ENCODE assay signal across 36 mouse cellular contexts in genomic region chr5:5511401-5511800, GRCm38 (mm10). TPM values are rescaled to one million over a fixed set of nuclear protein-coding genes. Genes with fewer than 3 reads are reported as not detected.
"Had no signal": no experiment of that assay in that cellular context is flagged by ENCODE, and none has a peak within 500 bp of the region (broad histone marks: within the 10 kb centered on the region; RNA-seq: fewer than 3 reads in every experiment).

No protein-coding gene starts in this region.

- H3K27ac ChIP-seq: gastrocnemius, adult 2 months; hindbrain, embryonic 12.5 days; hindbrain, embryonic 14.5 days; intestine, embryonic 15.5 days; layer of hippocampus, adult 2 months; left cerebral cortex, adult 2 months; limb, embryonic 13.5 days; limb, embryonic 15.5 days; liver, embryonic 12.5 days had no signal

- H3K4me2 ChIP-seq: heart, embryonic 11.5 days; hindbrain, embryonic 12.5 days; hindbrain, embryonic 14.5 days; intestine, embryonic 15.5 days; limb, embryonic 13.5 days; limb, embryonic 15.5 days; liver, embryonic 12.5 days had no signal

- H3K4me1 ChIP-seq: intestine, embryonic 15.5 days; limb, embryonic 13.5 days; limb, embryonic 15.5 days had no signal

- H3K9me3 ChIP-seq: hindbrain, embryonic 10.5 days; hindbrain, embryonic 12.5 days; intestine, embryonic 15.5 days; limb, embryonic 13.5 days; limb, embryonic 15.5 days; liver, embryonic 12.5 days had no signal

- H3K4me3 ChIP-seq: gastrocnemius, adult 2 months; hindbrain, embryonic 10.5 days; hindbrain, embryonic 12.5 days; intestine, embryonic 15.5 days; layer of hippocampus, adult 2 months; limb, embryonic 13.5 days; limb, embryonic 15.5 days; liver, embryonic 12.5 days had no signal

- H3K27me3 ChIP-seq: hindbrain, embryonic 12.5 days; intestine, embryonic 15.5 days; limb, embryonic 13.5 days; limb, embryonic 15.5 days; liver, embryonic 12.5 days had no signal

- DNase-seq: gastrocnemius, adult 2 months; gastrocnemius, postnatal 10 days; gastrocnemius, postnatal 25 days; heart, adult 18-20 months; heart, postnatal 10 days; heart, postnatal 4 days; kidney, adult 18-20 months; kidney, adult 8-10 months; kidney, postnatal 10 days; kidney, postnatal 25 days; kidney, postnatal 4 days had no signal

- H3K9ac ChIP-seq: hindbrain, embryonic 12.5 days; hindbrain, embryonic 14.5 days; intestine, embryonic 15.5 days; limb, embryonic 13.5 days; limb, embryonic 15.5 days; liver, embryonic 12.5 days had no signal

RNA-seq across cellular contexts. Expression of gene 1700015F17Rik, which starts 32.5 kb away (rescaled TPM):
- total RNA-seq: gastrocnemius, adult 2 months; gastrocnemius, postnatal 10 days; gastrocnemius, postnatal 25 days; gastrocnemius, postnatal 4 days; granulocyte monocyte progenitor cell, adult 5-6 weeks; heart, adult 18-20 months; heart, adult 8-10 months; heart, postnatal 10 days; heart, postnatal 25 days; heart, postnatal 4 days; layer of hippocampus, adult 2 months; layer of hippocampus, postnatal 10 days; layer of hippocampus, postnatal 25 days; liver, adult 2 months had no signal
- polyA plus RNA-seq: heart, embryonic 11.5 days; heart, embryonic 14.5 days; heart, embryonic 16.5 days; hindbrain, embryonic 12.5 days; hindbrain, embryonic 14.5 days; hindbrain, embryonic 16.5 days; inflammation-experienced regulatory T-cells, adult 6 months; intestine, embryonic 15.5 days; intestine, postnatal 0 days; kidney, embryonic 14.5 days; kidney, embryonic 16.5 days; limb, embryonic 11.5 days; limb, embryonic 13.5 days; limb, embryonic 15.5 days; liver, adult 2 months; liver, embryonic 12.5 days had no signal
